Mouse (Mus musculus): ENCODE measurements at regions not wholly inside any gene's neighbourhood (a gene's known extent, or its start where the extent isn't known, plus 50 kb on each side); places are given as distances from the start of the nearest gene placed in this dataset.

DNA sequence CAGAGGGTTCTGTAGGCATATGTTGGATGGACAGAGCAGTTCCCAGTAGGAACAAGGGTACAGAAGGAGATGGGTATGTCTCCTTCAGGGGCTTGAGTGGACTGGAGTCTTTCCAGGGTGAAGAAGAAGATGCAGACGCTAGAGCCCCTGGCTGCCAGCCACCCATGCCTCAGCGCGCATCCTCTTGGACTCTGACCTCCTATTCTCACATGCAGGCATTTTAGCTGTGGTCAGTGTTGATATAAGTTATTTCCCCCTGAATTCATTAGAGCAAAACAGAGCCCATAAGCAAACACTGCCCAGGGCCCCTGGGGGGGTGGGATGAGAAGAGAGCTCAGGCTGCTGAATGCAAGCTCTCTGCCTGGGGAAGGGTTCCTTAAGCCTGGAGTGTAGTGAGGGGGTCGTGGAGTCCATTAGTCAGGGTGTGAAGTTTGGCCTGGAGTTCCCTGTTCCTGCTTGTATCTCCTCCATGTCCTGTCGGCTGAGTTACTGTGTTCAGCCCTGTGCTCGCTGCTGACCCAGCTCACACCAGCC, 54.0 kb upstream of the Nkx2-2 start:
- WGBS: 67% methylated on average over 6 of the region's 6 CpGs
- no peak overlapping the region for H3K4me2 ChIP-seq (ENCODE audit: low read depth, low read length)

DNA sequence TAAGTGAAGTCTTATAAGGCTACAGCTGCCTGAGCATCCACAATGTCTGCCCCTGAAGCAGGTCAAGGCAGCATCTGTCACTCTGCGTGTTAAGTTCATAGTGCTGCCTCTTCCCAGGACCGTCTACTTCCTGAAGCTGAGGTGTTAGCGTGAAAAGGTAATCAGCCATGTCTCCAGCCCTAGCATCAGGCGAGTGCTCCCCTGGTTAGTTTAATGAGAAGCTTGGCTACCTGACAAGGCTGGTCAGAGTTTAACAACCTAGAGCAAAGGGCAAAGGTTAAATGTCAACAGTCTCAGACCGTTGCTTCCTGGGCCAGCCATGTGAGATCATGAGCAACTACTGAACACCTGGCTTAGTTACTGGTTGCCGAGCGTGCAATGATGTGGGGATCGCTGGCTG, 53.2 kb upstream of the Nkx2-2 start:
- Histone ChIP-seq H3K36me3 (ENCODE audit: control insufficient read depth, insufficient read depth) (no peaks in the 10 kb centered on the region), H3K4me3 (ENCODE audit: low read length) (no peak overlapping the region)
- 76% methylated on average over 8 of the region's 8 CpGs for WGBS

More for the DNA sequence above, 54.0 kb upstream of the Nkx2-2 start:
- H3K27ac ChIP-seq (ENCODE audit: low read length): no peak overlapping the region
- ATAC-seq (replicated peaks; ENCODE audit: extremely low read depth, insufficient read depth, low FRiP score): no peak
- no peak overlapping the region for H3K4me3 ChIP-seq (ENCODE audit: low read length)
- H3K27me3 ChIP-seq (ENCODE audit: control insufficient read depth, insufficient read depth, low read length): no peaks in the 10 kb centered on the region; the same call in 1 of the 2 replicates
- H3K4me1 ChIP-seq (ENCODE audit: control insufficient read depth, insufficient read depth, low read length): no peaks in the 10 kb centered on the region
- H3K9me3 ChIP-seq (replicated peaks; ENCODE audit: control insufficient read depth, low read length): no peaks in the 10 kb centered on the region
- H3K36me3 ChIP-seq (ENCODE audit: control insufficient read depth, insufficient read depth): no peaks in the 10 kb centered on the region
- H3K9ac ChIP-seq (ENCODE audit: low read length): no peak overlapping the region

DNA sequence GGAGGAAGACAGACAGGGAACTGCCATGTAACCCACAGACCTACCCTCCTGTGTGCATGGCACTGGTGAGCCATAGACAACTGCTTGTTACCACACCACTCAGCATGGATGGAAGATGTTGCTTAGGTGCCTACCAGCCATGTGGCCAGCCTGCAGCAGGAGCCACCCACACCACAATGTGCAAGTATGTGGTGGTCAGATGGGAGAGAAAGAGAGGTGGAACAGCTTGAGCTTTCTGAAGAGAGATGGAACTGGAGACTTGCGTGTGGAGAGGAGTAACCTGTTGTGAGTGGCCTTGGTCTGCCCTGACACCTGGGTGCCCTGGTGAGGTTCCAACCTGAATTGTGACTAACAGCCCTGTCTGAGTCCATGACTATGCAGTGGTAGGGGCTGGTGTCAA, 50.4 kb upstream of the Nkx2-2 start:
- H3K27ac ChIP-seq (ENCODE audit: low read length): no peak overlapping the region
- no peak overlapping the region for H3K4me2 ChIP-seq (ENCODE audit: low read depth, low read length)
- no peaks in the 10 kb centered on the region for H3K4me1 ChIP-seq (ENCODE audit: control insufficient read depth, insufficient read depth, low read length)
- H3K27me3 ChIP-seq (ENCODE audit: control insufficient read depth, insufficient read depth, low read length): no peaks in the 10 kb centered on the region
- H3K4me3 ChIP-seq (ENCODE audit: low read length): no peak overlapping the region
- H3K36me3 ChIP-seq (ENCODE audit: control insufficient read depth, insufficient read depth): no peaks in the 10 kb centered on the region
- H3K9me3 ChIP-seq (replicated peaks; ENCODE audit: control insufficient read depth, low read length): no peaks in the 10 kb centered on the region
- WGBS: 76% methylated on average over 1 of the region's 1 CpGs
- no peak overlapping the region for H3K9ac ChIP-seq (ENCODE audit: low read length)
- ATAC-seq (replicated peaks; ENCODE audit: extremely low read depth, insufficient read depth, low FRiP score): no peak

More for the DNA sequence above, 53.2 kb upstream of the Nkx2-2 start:
- no peaks in the 10 kb centered on the region for H3K4me1 ChIP-seq (ENCODE audit: control insufficient read depth, insufficient read depth, low read length)
- ATAC-seq (replicated peaks; ENCODE audit: extremely low read depth, insufficient read depth, low FRiP score): no peak
- H3K27ac ChIP-seq (ENCODE audit: low read length): no peak overlapping the region
- no peaks in the 10 kb centered on the region for H3K9me3 ChIP-seq (replicated peaks; ENCODE audit: control insufficient read depth, low read length)
- H3K9ac ChIP-seq (ENCODE audit: low read length): no peak overlapping the region
- no peaks in the 10 kb centered on the region; the same call in 1 of the 2 replicates for H3K27me3 ChIP-seq (ENCODE audit: control insufficient read depth, insufficient read depth, low read length)
- H3K4me2 ChIP-seq (ENCODE audit: low read depth, low read length): no peak overlapping the region
